36 mouse cellular contexts compared by ENCODE assay signal in genomic region chr6:55370831-55371230, GRCm38 (mm10). TPM values are rescaled to one million over a fixed set of nuclear protein-coding genes. Genes with fewer than 3 reads are reported as not detected.
DNase-seq lines count a peak whose midpoint lies in the region; ATAC-seq and TF ChIP-seq lines count a peak whose summit lies in the region.
"Had no signal": no experiment of that assay in that cellular context is flagged by ENCODE, and none has a peak within 500 bp of the region (broad histone marks: within the 10 kb centered on the region; RNA-seq: fewer than 3 reads in every experiment).

No protein-coding gene starts in this region.

- no peaks in the 10 kb centered on the region for H3K36me3 ChIP-seq in MEL (ENCODE audit: control insufficient read depth in 1 of 2, insufficient read depth in 2 of 2, low read length in 2 of 2)
- H3K36me3 ChIP-seq in liver, embryonic 11.5 days (ENCODE audit: control insufficient read depth, insufficient read depth, low read length), result no peaks in the 10 kb centered on the region
- H3K36me3 ChIP-seq in liver, postnatal 0 days (replicated peaks; ENCODE audit: insufficient read depth, low read length), result no peaks in the 10 kb centered on the region
- H3K36me3 ChIP-seq in hindbrain, embryonic 13.5 days, result no peaks in the 10 kb centered on the region
- H3K36me3 ChIP-seq: embryonic facial prominence, embryonic 12.5 days; G1E; hindbrain, embryonic 10.5 days; lung, embryonic 15.5 days had no signal

- TF ChIP-seq RAD21 in MEL (IDR thresholded peaks at IDR 0.05; ENCODE audit: low read depth, low read length), result no peak

- H3K4me3 ChIP-seq in MEL (ENCODE audit: control insufficient read depth in 1 of 2, insufficient read depth in 1 of 2, low read depth in 2 of 2, low read length in 2 of 2), result no peak overlapping the region
- no peak overlapping the region for H3K4me3 ChIP-seq in liver, embryonic 11.5 days (ENCODE audit: low read depth, low read length)
- no peak overlapping the region for H3K4me3 ChIP-seq in liver, postnatal 0 days (ENCODE audit: low read depth, low read length)
- H3K4me3 ChIP-seq in hindbrain, embryonic 13.5 days, result no peak overlapping the region
- H3K4me3 ChIP-seq: embryonic facial prominence, embryonic 12.5 days; erythroblast, embryonic 14.5 days; forebrain, embryonic 13.5 days; hindbrain, embryonic 10.5 days; layer of hippocampus, adult 2 months; lung, embryonic 15.5 days had no signal

- no peak for TF ChIP-seq POLR2A in MEL (IDR thresholded peaks at IDR 0.05; ENCODE audit: control insufficient read depth in 1 of 2, insufficient read depth in 1 of 2, low read depth in 1 of 2, low read length in 2 of 2, poor library complexity in 1 of 2)

- H3K27me3 ChIP-seq in MEL (ENCODE audit: control insufficient read depth in 1 of 2, insufficient read depth in 2 of 2, low read length in 2 of 2), result no peaks in the 10 kb centered on the region; a peak in 1 of 4 replicates
- H3K27me3 ChIP-seq in liver, embryonic 11.5 days (replicated peaks; ENCODE audit: control insufficient read depth, insufficient read depth, low read length), result no peaks in the 10 kb centered on the region
- no peaks in the 10 kb centered on the region for H3K27me3 ChIP-seq in liver, postnatal 0 days (ENCODE audit: insufficient read depth, low read length)
- no peaks in the 10 kb centered on the region for H3K27me3 ChIP-seq in hindbrain, embryonic 13.5 days
- H3K27me3 ChIP-seq: embryonic facial prominence, embryonic 12.5 days; forebrain, embryonic 13.5 days; lung, embryonic 15.5 days had no signal

- peak overlapping the region; percentile 50 for H3K27ac ChIP-seq in MEL (ENCODE audit: control insufficient read depth, low read depth, low read length)
- H3K27ac ChIP-seq in liver, embryonic 11.5 days (ENCODE audit: low read depth, low read length), result peak overlapping the region; percentile 82
- H3K27ac ChIP-seq in liver, postnatal 0 days (ENCODE audit: low read depth), result peak overlapping the region; percentile 53
- no peak overlapping the region for H3K27ac ChIP-seq in hindbrain, embryonic 13.5 days
- H3K27ac ChIP-seq: embryonic facial prominence, embryonic 12.5 days; forebrain, embryonic 13.5 days; hindbrain, embryonic 10.5 days; hindbrain, postnatal 0 days; layer of hippocampus, adult 2 months; lung, embryonic 15.5 days had no signal

- peak; percentile 81 to 89 for TF ChIP-seq EP300 in MEL (IDR thresholded peaks at IDR 0.05; ENCODE audit: low read depth in 1 of 2, low read length in 2 of 2)
- peak; percentile 90 for TF ChIP-seq EP300 in liver, postnatal 0 days (IDR thresholded peaks at IDR 0.05; ENCODE audit: low read depth)

- H3K4me2 ChIP-seq in liver, embryonic 11.5 days, result peak overlapping the region; percentile 28; the same call in 1 of the 2 replicates
- peak overlapping the region; percentile 13 for H3K4me2 ChIP-seq in liver, postnatal 0 days (ENCODE audit: low read depth, low read length)
- no peak overlapping the region for H3K4me2 ChIP-seq in hindbrain, embryonic 13.5 days
- H3K4me2 ChIP-seq: embryonic facial prominence, embryonic 12.5 days; forebrain, embryonic 13.5 days; lung, embryonic 15.5 days; midbrain, embryonic 11.5 days had no signal

- peak; percentile 67 for ATAC-seq in liver, embryonic 11.5 days (replicated peaks; ENCODE audit: low FRiP score)
- peak; percentile 70 for ATAC-seq in liver, postnatal 0 days
- ATAC-seq in hindbrain, embryonic 13.5 days (ENCODE audit: low FRiP score), result no peak
- ATAC-seq: forebrain, embryonic 13.5 days; hindbrain, postnatal 0 days; intestine, embryonic 16.5 days had no signal

- no peak for TF ChIP-seq CTCF in MEL (IDR thresholded peaks at IDR 0.05 in 2 of 3, conservative IDR thresholded peaks at IDR 0.05 in 1 of 3; ENCODE audit: control insufficient read depth in 1 of 3, insufficient read depth in 1 of 3, low read depth in 2 of 3, low read length in 3 of 3, poor library complexity in 1 of 3, severe bottlenecking in 1 of 3)
- no peak for TF ChIP-seq CTCF in liver, postnatal 0 days (IDR thresholded peaks at IDR 0.05; ENCODE audit: low read depth)

- DNase-seq in MEL (ENCODE audit: low read depth, low spot score), result peak; percentile 76
- peak; percentile 55 for DNase-seq in c-Kit-positive CD71-positive TER-119-positive erythroid progenitor cells, embryonic 14.5 days (ENCODE audit: low spot score)
- no peak for DNase-seq in liver, embryonic 11.5 days (ENCODE audit: low spot score)
- no peak for DNase-seq in liver, postnatal 0 days
- DNase-seq in kidney, adult 9 months, result no peak
- no peak for DNase-seq in thymus, postnatal 25 days
- DNase-seq: adrenal gland, postnatal 25 days; cerebellum, adult 11 months; cerebellum, postnatal 10 days; gastrocnemius, postnatal 36 days; kidney, postnatal 25 days; lung, postnatal 36 days; right cerebral cortex, adult 18-20 months; right cerebral cortex, postnatal 4 days; thymus, postnatal 4 days had no signal

- H3K4me1 ChIP-seq in MEL (ENCODE audit: control insufficient read depth in 1 of 2, insufficient read depth in 2 of 2, low read length in 2 of 2), result 0 out of 4 replicates have a peak, but pooled peaks cover 0 to 2% of the 10 kb centered on the region in 2 experiments
- peaks cover 19% of the 10 kb centered on the region for H3K4me1 ChIP-seq in liver, embryonic 11.5 days (replicated peaks; ENCODE audit: control insufficient read depth, insufficient read depth, low read length)
- H3K4me1 ChIP-seq in liver, postnatal 0 days (ENCODE audit: insufficient read depth), result peaks cover 3% of the 10 kb centered on the region; the same call in 1 of the 2 replicates
- no peaks in the 10 kb centered on the region for H3K4me1 ChIP-seq in hindbrain, embryonic 13.5 days (replicated peaks)
- H3K4me1 ChIP-seq: embryonic facial prominence, embryonic 12.5 days; forebrain, embryonic 13.5 days; hindbrain, embryonic 10.5 days; lung, embryonic 15.5 days had no signal

- H3K79me2 ChIP-seq in MEL (ENCODE audit: control insufficient read depth, insufficient read depth, low read length, poor library complexity), result no peaks in the 10 kb centered on the region

- no peak overlapping the region for H3K9ac ChIP-seq in MEL (ENCODE audit: control insufficient read depth, low read depth, low read length, poor library complexity, severe bottlenecking)
- 0 out of 2 replicates have a peak overlapping the region, but pooled peaks have one; percentile 15 for H3K9ac ChIP-seq in liver, embryonic 11.5 days (ENCODE audit: low read depth, low read length)
- no peak overlapping the region for H3K9ac ChIP-seq in liver, postnatal 0 days (replicated peaks)
- no peak overlapping the region for H3K9ac ChIP-seq in hindbrain, embryonic 13.5 days
- H3K9ac ChIP-seq: embryonic facial prominence, embryonic 12.5 days; forebrain, embryonic 13.5 days; lung, embryonic 15.5 days had no signal

- H3K9me3 ChIP-seq in MEL (replicated peaks; ENCODE audit: insufficient read depth, low read length), result no peaks in the 10 kb centered on the region
- no peaks in the 10 kb centered on the region for H3K9me3 ChIP-seq in liver, embryonic 11.5 days (ENCODE audit: control insufficient read depth, low read length)
- H3K9me3 ChIP-seq in liver, postnatal 0 days (ENCODE audit: low read length), result 0 out of 2 replicates have a peak, but pooled peaks cover 4% of the 10 kb centered on the region
- H3K9me3 ChIP-seq in hindbrain, embryonic 13.5 days, result no peaks in the 10 kb centered on the region
- H3K9me3 ChIP-seq: embryonic facial prominence, embryonic 12.5 days; forebrain, embryonic 13.5 days; G1E; lung, embryonic 15.5 days had no signal

- 42% methylated on average over 6 of the region's 6 CpGs for WGBS in liver, embryonic 11.5 days
- WGBS in liver, postnatal 0 days (ENCODE audit: insufficient replicate concordance), result 29% methylated on average over 6 of the region's 6 CpGs
- 90% methylated on average over 6 of the region's 6 CpGs for WGBS in hindbrain, embryonic 13.5 days

TF ChIP-seq in MEL, 35 proteins besides CTCF, POLR2A, EP300 and RAD21:
- TF ChIP-seq ETS1 (IDR thresholded peaks at IDR 0.05; ENCODE audit: low read depth, low read length), result peak; percentile 51; the same call in 1 of the 2 replicates
- no peak for TF ChIP-seq ZKSCAN1 (IDR thresholded peaks at IDR 0.05; ENCODE audit: low read depth, low read length)
- TF ChIP-seq TAL1 (IDR thresholded peaks at IDR 0.05; ENCODE audit: low read length), result peak; percentile 82
- TF ChIP-seq ZC3H11A (IDR thresholded peaks at IDR 0.05; ENCODE audit: low read depth, low read length), result no peak
- TF ChIP-seq TCF12 (IDR thresholded peaks at IDR 0.05; ENCODE audit: low read depth, low read length), result peak; percentile 82
- TF ChIP-seq USF2 (IDR thresholded peaks at IDR 0.05; ENCODE audit: borderline replicate concordance in 1 of 2, insufficient read depth in 1 of 2, low read depth in 1 of 2, low read length in 2 of 2), result no peak
- TF ChIP-seq GATA1 (IDR thresholded peaks at IDR 0.05; ENCODE audit: low read depth, low read length), result peak; percentile 87
- TF ChIP-seq MYC (IDR thresholded peaks at IDR 0.05; ENCODE audit: low read depth, low read length), result 0 out of 2 replicates have a peak, but pooled peaks have one; percentile 36

RNA-seq across cellular contexts. Expression of gene Ghrhr, which starts 5.3 kb away (rescaled TPM):
- total RNA-seq in MEL (2012; rRNA removed), result not detected in 2 replicates
- not detected for polyA plus RNA-seq in MEL (2012; ENCODE audit: insufficient read depth in 1 of 2, insufficient read length in 2 of 2, low read depth in 1 of 2, low replicate concordance in 2 of 2, missing spikeins in 1 of 2)
- not detected in 2 replicates for polyA plus RNA-seq in liver, embryonic 11.5 days (2014; fragmentation: Nextera tagmentation; extraction: Ambion mirVana)
- 0.08 and 0.09 TPM in 2 replicates for polyA plus RNA-seq in liver, postnatal 0 days (2015; fragmentation: Nextera tagmentation; extraction: Ambion mirVana)
- not detected in 2 replicates for polyA plus RNA-seq in hindbrain, embryonic 13.5 days (2015; fragmentation: Nextera tagmentation; extraction: Ambion mirVana)
- total RNA-seq: adrenal gland, postnatal 25 days; CH12.LX; gastrocnemius, adult 18-20 months; gastrocnemius, postnatal 36 days; hindbrain, postnatal 0 days; layer of hippocampus, adult 2 months; left cerebral cortex, adult 18-20 months; left cerebral cortex, postnatal 36 days; midbrain, postnatal 0 days had no signal
- polyA plus RNA-seq: embryonic facial prominence, embryonic 12.5 days; erythroblast, embryonic 14.5 days; forebrain, embryonic 13.5 days; G1E; heart, embryonic 16.5 days; hindbrain, embryonic 10.5 days; hindbrain, postnatal 0 days; kidney, embryonic 14.5 days; limb, embryonic 14.5 days; midbrain, embryonic 11.5 days; midbrain, postnatal 0 days; neural tube, embryonic 14.5 days; stomach, embryonic 14.5 days had no signal

RNA-seq across cellular contexts. Expression of gene Aqp1, which starts 34.6 kb away (rescaled TPM):
- 17.3 and 57.2 TPM in 2 replicates for total RNA-seq in MEL (2012; rRNA removed)
- polyA plus RNA-seq in MEL (2012; ENCODE audit: insufficient read depth in 1 of 2, insufficient read length in 2 of 2, low read depth in 1 of 2, low replicate concordance in 2 of 2, missing spikeins in 1 of 2), result 10 to 100 TPM in 1 of 2 experiments, not detected in 1; 95.3 TPM
- 6.1 and 8.0 TPM in 2 replicates for polyA plus RNA-seq in liver, embryonic 11.5 days (2014; fragmentation: Nextera tagmentation; extraction: Ambion mirVana)
- polyA plus RNA-seq in liver, postnatal 0 days (2015; fragmentation: Nextera tagmentation; extraction: Ambion mirVana), result 134 and 135 TPM in 2 replicates
- polyA plus RNA-seq in hindbrain, embryonic 13.5 days (2015; fragmentation: Nextera tagmentation; extraction: Ambion mirVana), result 14.5 and 20.5 TPM in 2 replicates
- total RNA-seq: CH12.LX had no signal
- polyA plus RNA-seq: G1E had no signal

Comparison
In these comparisons a context has a peak if more than half of its experiments do, and no peak if none do; other contexts are left out.
1. DNase-seq: peak in MEL (single experiment) and c-Kit-positive CD71-positive TER-119-positive erythroid progenitor cells, embryonic 14.5 days (single experiment); none in liver, embryonic 11.5 days (single experiment), liver, postnatal 0 days (single experiment), kidney, adult 9 months (single experiment) and thymus, postnatal 25 days (single experiment).